Mouse (Mus musculus): ENCODE measurements around the gene 4930522H14Rik. TPM values are rescaled to one million over a fixed set of nuclear protein-coding genes. Genes with fewer than 3 reads are reported as not detected.

The 4930522H14Rik gene
- total RNA-seq (2014; rRNA removed; ENCODE audit: low replicate concordance) (not detected in 2 replicates), polyA plus RNA-seq (2015; fragmentation: Nextera tagmentation; extraction: Ambion mirVana) (not detected in 2 replicates)

DNA sequence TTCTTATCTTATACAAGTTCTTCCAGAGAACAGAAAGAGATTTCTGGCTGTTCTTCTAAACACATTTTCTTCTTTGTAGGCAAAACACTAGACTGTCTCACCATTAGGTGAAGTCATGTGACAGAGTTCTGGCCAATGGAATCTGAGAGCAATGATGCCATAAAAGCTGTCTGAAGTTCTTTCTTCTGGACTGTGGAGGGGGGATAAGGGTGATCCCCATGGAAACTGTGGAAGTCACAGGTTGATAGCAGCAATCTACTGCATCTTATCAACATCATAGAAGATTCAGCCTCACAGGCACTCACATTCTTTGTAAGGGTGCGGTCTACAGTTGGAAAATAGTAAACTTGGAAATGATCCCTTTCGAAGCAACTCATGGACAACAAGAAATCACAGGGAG lies at the start of gene 4930522H14Rik:
Gene 4930522H14Rik, minus strand, starts transcription at position 187 of the 400 bp plus-strand sequence.
- Histone ChIP-seq H3K4me1 (ENCODE audit: control insufficient read depth, insufficient read depth) (no peaks in the 10 kb centered on the region), H3K9ac (replicated peaks; ENCODE audit: low read depth, low read length) (no peak within 1 kb of the TSS), H3K4me3 (ENCODE audit: low read depth, low read length) (no peak within 1 kb of the TSS), H3K36me3 (replicated peaks; ENCODE audit: control insufficient read depth, insufficient read depth, low read length) (no peaks in the 10 kb centered on the region), H3K9me3 (replicated peaks; ENCODE audit: control insufficient read depth, low read length) (no peaks in the 10 kb centered on the region), H3K27me3 (ENCODE audit: control insufficient read depth, insufficient read depth, low read length) (no peaks in the 10 kb centered on the region), H3K27ac (ENCODE audit: low read depth) (no peak within 1 kb of the TSS), H3K4me2 (ENCODE audit: low read depth, low read length) (no peak within 1 kb of the TSS)
- DNase-seq (ENCODE audit: low spot score) (no peak), ATAC-seq (ENCODE audit: insufficient read depth, low read depth) (no peak)
- no peak for TF ChIP-seq EP300 (IDR thresholded peaks at IDR 0.05; ENCODE audit: low read depth)
- no peak for TF ChIP-seq CTCF (IDR thresholded peaks at IDR 0.05; ENCODE audit: low read depth)
- 97% methylated on average over 2 of the region's 2 CpGs for WGBS

- WGBS = 76% methylated on average over 3 of the region's 3 CpGs
- Histone ChIP-seq H3K36me3 (replicated peaks; ENCODE audit: control insufficient read depth, insufficient read depth, low read length) (no peaks in the 10 kb centered on the region), H3K4me2 (ENCODE audit: low read depth, low read length) (no peak overlapping the region), H3K4me3 (ENCODE audit: low read depth, low read length) (no peak overlapping the region), H3K9ac (replicated peaks; ENCODE audit: low read depth, low read length) (no peak overlapping the region), H3K4me1 (ENCODE audit: control insufficient read depth, insufficient read depth) (no peaks in the 10 kb centered on the region), H3K27me3 (ENCODE audit: control insufficient read depth, insufficient read depth, low read length) (no peaks in the 10 kb centered on the region), H3K9me3 (replicated peaks; ENCODE audit: control insufficient read depth, low read length) (no peaks in the 10 kb centered on the region), H3K27ac (ENCODE audit: low read depth) (no peak overlapping the region)
- TF ChIP-seq EP300 (IDR thresholded peaks at IDR 0.05; ENCODE audit: low read depth) (no peak), CTCF (IDR thresholded peaks at IDR 0.05; ENCODE audit: low read depth) (no peak)
- no peak for ATAC-seq (ENCODE audit: insufficient read depth, low read depth)
- DNase-seq (ENCODE audit: low spot score) = no peak
These were observed 47.3 kb upstream of the 4930522H14Rik start for GRCm38 (mm10) chr4:109578356-109578755.

DNA sequence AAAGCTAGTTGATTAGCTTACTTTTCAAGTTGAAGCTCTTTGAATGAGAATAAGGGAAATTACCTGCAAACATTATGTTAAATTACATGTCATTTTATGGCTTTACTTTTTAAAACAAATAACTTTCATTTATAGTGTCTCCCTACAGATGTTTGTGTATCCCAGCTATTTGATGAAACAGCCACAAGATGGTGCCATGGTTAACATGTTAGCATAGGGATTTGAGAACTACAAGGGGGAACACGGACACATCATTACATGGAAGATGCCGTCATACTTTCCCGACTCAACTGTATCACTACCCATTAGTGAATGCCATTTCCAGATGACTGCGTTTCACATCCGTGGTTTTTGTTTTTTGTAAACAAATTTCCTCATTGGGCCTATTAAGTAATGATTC lies 45.8 kb upstream of the 4930522H14Rik start:
- Histone ChIP-seq H3K27ac (ENCODE audit: low read depth) (no peak overlapping the region), H3K4me1 (ENCODE audit: control insufficient read depth, insufficient read depth) (no peaks in the 10 kb centered on the region), H3K9ac (replicated peaks; ENCODE audit: low read depth, low read length) (no peak overlapping the region), H3K4me2 (ENCODE audit: low read depth, low read length) (no peak overlapping the region), H3K4me3 (ENCODE audit: low read depth, low read length) (no peak overlapping the region), H3K27me3 (ENCODE audit: control insufficient read depth, insufficient read depth, low read length) (no peaks in the 10 kb centered on the region), H3K36me3 (replicated peaks; ENCODE audit: control insufficient read depth, insufficient read depth, low read length) (no peaks in the 10 kb centered on the region), H3K9me3 (replicated peaks; ENCODE audit: control insufficient read depth, low read length) (no peaks in the 10 kb centered on the region)
- 56% methylated on average over 5 of the region's 5 CpGs for whole genome bisulfite sequencing
- ATAC-seq (ENCODE audit: insufficient read depth, low read depth) (no peak), DNase-seq (ENCODE audit: low spot score) (peak; percentile 37)
- no peak for TF ChIP-seq EP300 (IDR thresholded peaks at IDR 0.05; ENCODE audit: low read depth)
- peak; percentile 54 for TF ChIP-seq CTCF (IDR thresholded peaks at IDR 0.05; ENCODE audit: low read depth)

DNA sequence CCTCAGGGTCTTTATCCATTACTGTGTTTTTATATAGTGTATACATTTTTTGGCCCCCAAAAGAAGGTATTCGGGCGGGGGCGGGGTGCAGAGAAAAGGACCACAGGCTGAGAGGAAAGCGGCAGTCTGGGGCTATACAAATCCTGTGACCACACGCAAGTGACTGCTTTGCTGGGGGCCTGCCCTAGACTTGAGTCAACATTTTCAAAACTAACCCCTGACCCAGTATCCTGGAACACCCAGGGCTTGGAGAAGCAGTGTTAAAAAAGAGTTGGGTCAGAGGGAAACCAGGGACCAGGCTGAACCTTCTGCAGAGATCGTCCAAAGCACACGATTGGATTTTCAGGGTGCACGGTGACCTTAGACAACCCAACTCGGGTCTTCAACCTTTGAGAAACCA lies 43.7 kb upstream of the 4930522H14Rik start:
- WGBS = 83% methylated on average over 9 of the region's 9 CpGs
- H3K27ac ChIP-seq (ENCODE audit: low read depth) = no peak overlapping the region
- H3K4me3 ChIP-seq (ENCODE audit: low read depth, low read length) = no peak overlapping the region
- no peaks in the 10 kb centered on the region for H3K9me3 ChIP-seq (replicated peaks; ENCODE audit: control insufficient read depth, low read length)
- H3K4me1 ChIP-seq (ENCODE audit: control insufficient read depth, insufficient read depth) = no peaks in the 10 kb centered on the region
- DNase-seq (ENCODE audit: low spot score) = no peak
- TF ChIP-seq CTCF (IDR thresholded peaks at IDR 0.05; ENCODE audit: low read depth) = no peak
- no peaks in the 10 kb centered on the region for H3K27me3 ChIP-seq (ENCODE audit: control insufficient read depth, insufficient read depth, low read length)
- no peak overlapping the region for H3K4me2 ChIP-seq (ENCODE audit: low read depth, low read length)
- no peaks in the 10 kb centered on the region for H3K36me3 ChIP-seq (replicated peaks; ENCODE audit: control insufficient read depth, insufficient read depth, low read length)
- no peak for ATAC-seq (ENCODE audit: insufficient read depth, low read depth)
- H3K9ac ChIP-seq (replicated peaks; ENCODE audit: low read depth, low read length) = no peak overlapping the region

DNA sequence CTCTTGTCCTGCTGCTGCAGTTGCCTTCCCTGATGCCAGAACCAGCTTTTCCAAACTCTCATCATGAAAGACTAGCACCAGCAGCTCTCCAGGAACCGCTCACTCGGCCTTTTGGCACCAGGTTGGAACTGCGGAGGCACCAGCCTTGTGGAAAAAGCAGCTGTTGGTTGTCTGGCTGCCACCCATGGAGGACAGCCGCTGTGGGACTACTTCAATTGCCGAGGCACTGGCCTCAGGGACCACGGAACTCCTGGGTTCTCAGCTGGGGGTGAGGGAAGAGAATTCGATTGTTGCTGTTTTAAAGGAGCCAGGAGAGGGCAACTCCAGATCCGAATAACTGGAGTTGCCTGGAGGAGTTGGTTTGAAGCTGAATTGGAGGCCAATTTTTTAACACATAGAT lies 43.2 kb upstream of the 4930522H14Rik start:
- 23% methylated on average over 8 of the region's 8 CpGs for WGBS
- TF ChIP-seq EP300 (IDR thresholded peaks at IDR 0.05; ENCODE audit: low read depth) = no peak
- no peak for TF ChIP-seq CTCF (IDR thresholded peaks at IDR 0.05; ENCODE audit: low read depth)
- no peak overlapping the region for H3K4me2 ChIP-seq (ENCODE audit: low read depth, low read length)
- H3K4me1 ChIP-seq (ENCODE audit: control insufficient read depth, insufficient read depth) = no peaks in the 10 kb centered on the region
- no peak overlapping the region for H3K9ac ChIP-seq (replicated peaks; ENCODE audit: low read depth, low read length)
- no peak for ATAC-seq (ENCODE audit: insufficient read depth, low read depth)
- no peak overlapping the region for H3K4me3 ChIP-seq (ENCODE audit: low read depth, low read length)
- no peak overlapping the region for H3K27ac ChIP-seq (ENCODE audit: low read depth)
- H3K36me3 ChIP-seq (replicated peaks; ENCODE audit: control insufficient read depth, insufficient read depth, low read length) = no peaks in the 10 kb centered on the region
- no peaks in the 10 kb centered on the region for H3K9me3 ChIP-seq (replicated peaks; ENCODE audit: control insufficient read depth, low read length)
- DNase-seq (ENCODE audit: low spot score) = no peak
- no peaks in the 10 kb centered on the region for H3K27me3 ChIP-seq (ENCODE audit: control insufficient read depth, insufficient read depth, low read length)

DNA sequence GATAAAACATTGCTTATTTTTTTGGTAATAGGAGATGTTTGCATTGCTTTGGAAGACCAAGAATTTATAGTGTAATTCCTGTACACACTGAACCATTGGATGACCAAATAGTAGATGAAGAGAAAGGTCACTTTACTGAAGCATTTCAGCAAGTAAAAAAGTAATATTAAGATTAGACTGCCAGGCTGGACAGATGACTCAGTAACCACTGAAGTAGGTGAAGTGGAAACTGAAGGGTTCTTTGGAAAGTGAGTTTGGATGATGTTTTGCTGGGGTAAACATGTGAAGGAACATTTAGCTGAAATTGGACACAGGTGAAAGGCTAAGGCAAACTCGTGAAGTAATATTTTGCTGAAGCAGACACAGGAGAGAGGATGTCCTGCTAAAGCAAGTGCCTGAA lies 41.5 kb upstream of the 4930522H14Rik start:
- no peaks in the 10 kb centered on the region for H3K4me1 ChIP-seq (ENCODE audit: control insufficient read depth, insufficient read depth)
- 79% methylated on average over 1 of the region's 1 CpGs for WGBS
- no peak for DNase-seq (ENCODE audit: low spot score)
- no peaks in the 10 kb centered on the region for H3K36me3 ChIP-seq (replicated peaks; ENCODE audit: control insufficient read depth, insufficient read depth, low read length)
- no peak overlapping the region for H3K9ac ChIP-seq (replicated peaks; ENCODE audit: low read depth, low read length)
- ATAC-seq (ENCODE audit: insufficient read depth, low read depth) = no peak
- no peak overlapping the region for H3K4me3 ChIP-seq (ENCODE audit: low read depth, low read length)
- TF ChIP-seq CTCF (IDR thresholded peaks at IDR 0.05; ENCODE audit: low read depth) (no peak), EP300 (IDR thresholded peaks at IDR 0.05; ENCODE audit: low read depth) (no peak)
- no peaks in the 10 kb centered on the region for H3K27me3 ChIP-seq (ENCODE audit: control insufficient read depth, insufficient read depth, low read length)
- H3K27ac ChIP-seq (ENCODE audit: low read depth) = no peak overlapping the region
- H3K9me3 ChIP-seq (replicated peaks; ENCODE audit: control insufficient read depth, low read length) = no peaks in the 10 kb centered on the region
- H3K4me2 ChIP-seq (ENCODE audit: low read depth, low read length) = no peak overlapping the region
